In genomic region chr16:97507783-97508182, GRCm38 (mm10) we compare ENCODE assay signal across 26 mouse cellular contexts. TPM values are rescaled to one million over a fixed set of nuclear protein-coding genes. Genes with fewer than 3 reads are reported as not detected.
"Had no signal": no experiment of that assay in that cellular context is flagged by ENCODE, and none has a peak within 500 bp of the region (broad histone marks: within the 10 kb centered on the region; RNA-seq: fewer than 3 reads in every experiment).

No protein-coding gene starts in this region.

- H3K27me3 ChIP-seq: lung, embryonic 15.5 days; midbrain, embryonic 12.5 days; midbrain, embryonic 15.5 days; neural tube, embryonic 12.5 days; neural tube, embryonic 15.5 days had no signal

- H3K9me3 ChIP-seq: lung, embryonic 15.5 days; midbrain, embryonic 12.5 days; midbrain, embryonic 15.5 days; neural tube, embryonic 12.5 days; neural tube, embryonic 15.5 days had no signal

- H3K27ac ChIP-seq: left cerebral cortex, adult 2 months; liver, embryonic 14.5 days; lung, embryonic 15.5 days; macrophage; midbrain, embryonic 12.5 days; midbrain, embryonic 15.5 days; neural tube, embryonic 12.5 days; neural tube, embryonic 15.5 days had no signal

- DNase-seq: kidney, adult 18-20 months; kidney, adult 9 months; kidney, postnatal 14 days; kidney, postnatal 4 days; layer of hippocampus, postnatal 36 days; lung, adult 18-20 months; right cerebral cortex, adult 18-20 months; right cerebral cortex, postnatal 14 days; right cerebral cortex, postnatal 4 days; thymus, postnatal 36 days had no signal

- ATAC-seq: midbrain, embryonic 15.5 days had no signal

- H3K4me3 ChIP-seq: left cerebral cortex, adult 2 months; lung, embryonic 15.5 days; midbrain, embryonic 12.5 days; midbrain, embryonic 15.5 days; neural tube, embryonic 12.5 days; neural tube, embryonic 15.5 days had no signal

- H3K4me2 ChIP-seq: lung, embryonic 15.5 days; midbrain, embryonic 12.5 days; midbrain, embryonic 15.5 days; neural tube, embryonic 12.5 days; neural tube, embryonic 15.5 days had no signal

- H3K36me3 ChIP-seq: lung, embryonic 15.5 days; midbrain, embryonic 12.5 days; midbrain, embryonic 15.5 days; neural tube, embryonic 12.5 days; neural tube, embryonic 15.5 days had no signal

- H3K4me1 ChIP-seq: midbrain, embryonic 12.5 days; midbrain, embryonic 15.5 days; neural tube, embryonic 12.5 days had no signal

- H3K9ac ChIP-seq: liver, embryonic 14.5 days; lung, embryonic 15.5 days; midbrain, embryonic 12.5 days; midbrain, embryonic 15.5 days; neural tube, embryonic 12.5 days; neural tube, embryonic 15.5 days had no signal

RNA-seq across cellular contexts. Expression of gene Fam3b, which starts 6.8 kb away (rescaled TPM):
- total RNA-seq: layer of hippocampus, adult 18-20 months; layer of hippocampus, postnatal 10 days; layer of hippocampus, postnatal 36 days; left cerebral cortex, adult 2 months; left cerebral cortex, postnatal 36 days had no signal
- polyA plus RNA-seq: kidney, embryonic 16.5 days; limb, embryonic 11.5 days; limb, embryonic 14.5 days; liver, adult 2 months; lung, embryonic 15.5 days; macrophage; midbrain, embryonic 12.5 days; midbrain, embryonic 15.5 days; neural tube, embryonic 12.5 days; neural tube, embryonic 15.5 days; stomach, embryonic 14.5 days had no signal

RNA-seq across cellular contexts. Expression of gene Mx1, which starts 45.1 kb away (rescaled TPM):
- polyA plus RNA-seq: kidney, embryonic 16.5 days had no signal
